Comparison of ENCODE assay signal across 8 mouse cellular contexts in the genomic region with DNA sequence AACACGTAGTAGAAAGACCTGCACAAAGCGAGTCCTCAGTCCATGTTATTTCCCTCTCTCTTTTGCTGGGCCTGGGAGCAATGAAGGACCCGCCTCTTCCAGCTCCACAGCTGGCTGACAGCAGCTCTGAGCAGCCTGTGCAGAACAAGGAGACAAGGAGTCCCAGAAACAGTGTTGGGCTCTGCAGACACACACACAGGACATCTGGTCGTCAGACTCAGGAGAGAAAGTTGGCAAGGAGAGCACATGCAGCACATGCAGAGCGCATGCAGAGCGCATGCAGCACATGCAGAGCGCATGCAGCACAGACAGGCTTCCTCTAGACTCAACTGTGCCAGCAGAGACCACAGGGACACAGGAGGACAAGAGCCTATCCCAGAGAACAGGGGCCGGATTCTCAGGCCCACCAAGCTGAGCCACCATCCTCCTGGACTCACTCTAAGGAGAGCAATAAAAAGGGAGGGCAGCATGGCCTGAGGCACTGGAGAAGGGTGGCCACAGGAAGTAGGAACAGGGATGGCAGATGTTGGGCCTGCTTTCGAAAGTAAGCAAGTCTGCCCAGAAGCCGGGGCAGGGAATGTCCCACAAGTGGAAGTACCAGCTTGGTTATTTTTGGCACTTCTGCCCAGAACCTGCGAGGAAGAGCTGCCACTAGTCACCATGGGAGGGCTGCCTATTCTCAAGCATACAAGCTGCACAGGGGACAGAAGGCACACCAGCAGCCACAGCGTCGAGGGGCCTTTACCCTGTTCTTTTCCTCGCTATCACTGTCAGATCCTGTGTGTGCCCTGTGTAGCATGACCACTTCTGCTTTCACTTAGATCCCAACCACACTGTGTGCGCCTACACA. TPM values are rescaled to one million over a fixed set of nuclear protein-coding genes. Genes with fewer than 3 reads are reported as not detected.
DNase-seq lines count a peak whose midpoint lies in the region; ATAC-seq and TF ChIP-seq lines count a peak whose summit lies in the region.

No protein-coding gene starts in this region.

- H3K27ac ChIP-seq in kidney, adult 2 months (ENCODE audit: insufficient read depth, low read depth, low read length) = no peak overlapping the region; the same call in 1 of the 2 replicates
- H3K27ac ChIP-seq in MEL (ENCODE audit: control insufficient read depth, low read depth, low read length) = no peak overlapping the region
- peak overlapping the region; percentile 64 for H3K27ac ChIP-seq in forebrain, embryonic 15.5 days (replicated peaks)
- H3K27ac ChIP-seq in intestine, embryonic 16.5 days (ENCODE audit: low read length) = peak overlapping the region; percentile 72

- H3K9ac ChIP-seq in MEL (ENCODE audit: control insufficient read depth, low read depth, low read length, poor library complexity, severe bottlenecking) = no peak overlapping the region
- H3K9ac ChIP-seq in forebrain, embryonic 15.5 days (replicated peaks) = no peak overlapping the region
- peak overlapping the region; percentile 36 for H3K9ac ChIP-seq in intestine, embryonic 16.5 days (ENCODE audit: low read depth, low read length)

- H3K9me3 ChIP-seq in MEL (replicated peaks; ENCODE audit: insufficient read depth, low read length) = no peaks in the 10 kb centered on the region
- H3K9me3 ChIP-seq in forebrain, embryonic 15.5 days = no peaks in the 10 kb centered on the region
- no peaks in the 10 kb centered on the region for H3K9me3 ChIP-seq in intestine, embryonic 16.5 days (ENCODE audit: control insufficient read depth, low read length)

- H3K79me2 ChIP-seq in MEL (ENCODE audit: control insufficient read depth, insufficient read depth, low read length, poor library complexity) = peaks cover 96% of the 10 kb centered on the region

- peaks cover 73% of the 10 kb centered on the region for H3K4me1 ChIP-seq in kidney, adult 2 months (ENCODE audit: control insufficient read depth, insufficient read depth, low read length)
- peaks cover 6 to 24% of the 10 kb centered on the region in 2 experiments for H3K4me1 ChIP-seq in MEL (ENCODE audit: control insufficient read depth in 1 of 2, insufficient read depth in 2 of 2, low read length in 2 of 2)
- H3K4me1 ChIP-seq in forebrain, embryonic 15.5 days = peaks cover 68% of the 10 kb centered on the region
- H3K4me1 ChIP-seq in intestine, embryonic 16.5 days (ENCODE audit: control insufficient read depth, insufficient read depth, low read length) = peaks cover 66% of the 10 kb centered on the region

- ATAC-seq in forebrain, embryonic 15.5 days (replicated peaks) = no peak
- ATAC-seq in intestine, embryonic 16.5 days = no peak
- peak; percentile 60 for ATAC-seq in monocyte, adult 5-6 weeks (replicated peaks; ENCODE audit: insufficient number of reproducible peaks, low FRiP score, low TSS enrichment, poor library complexity, severe bottlenecking)

- peak; percentile 45 for DNase-seq in kidney, adult 2 months
- DNase-seq in kidney, adult 8-10 months = no peak
- DNase-seq in MEL (ENCODE audit: low read depth, low spot score) = peak; percentile 61
- DNase-seq in adrenal gland, adult 18-20 months (ENCODE audit: low spot score in 2 of 2) = no peak
- DNase-seq in thymus, postnatal 10 days (ENCODE audit: low spot score in 2 of 2) = no peak

- TF ChIP-seq POLR2A in kidney, adult 2 months (IDR thresholded peaks at IDR 0.05; ENCODE audit: low read depth, low read length) = no peak
- no peak for TF ChIP-seq POLR2A in MEL (IDR thresholded peaks at IDR 0.05; ENCODE audit: control insufficient read depth in 1 of 2, insufficient read depth in 1 of 2, low read depth in 1 of 2, low read length in 2 of 2, poor library complexity in 1 of 2)

- no peak overlapping the region for H3K4me3 ChIP-seq in kidney, adult 2 months (ENCODE audit: insufficient read depth, low read depth, low read length)
- no peak overlapping the region for H3K4me3 ChIP-seq in MEL (ENCODE audit: control insufficient read depth in 1 of 2, insufficient read depth in 1 of 2, low read depth in 2 of 2, low read length in 2 of 2)
- H3K4me3 ChIP-seq in forebrain, embryonic 15.5 days = no peak overlapping the region
- H3K4me3 ChIP-seq in intestine, embryonic 16.5 days (ENCODE audit: low read length) = no peak overlapping the region

- H3K27me3 ChIP-seq in kidney, adult 2 months (replicated peaks; ENCODE audit: control insufficient read depth, insufficient read depth, low read length) = no peaks in the 10 kb centered on the region
- no peaks in the 10 kb centered on the region for H3K27me3 ChIP-seq in MEL (ENCODE audit: control insufficient read depth in 1 of 2, insufficient read depth in 2 of 2, low read length in 2 of 2)
- H3K27me3 ChIP-seq in forebrain, embryonic 15.5 days = no peaks in the 10 kb centered on the region
- no peaks in the 10 kb centered on the region for H3K27me3 ChIP-seq in intestine, embryonic 16.5 days (replicated peaks; ENCODE audit: control insufficient read depth, insufficient read depth, low read length)

- TF ChIP-seq EP300 in MEL (IDR thresholded peaks at IDR 0.05; ENCODE audit: low read depth in 1 of 2, low read length in 2 of 2) = peak in 1 of 2 experiments; percentile 17; a peak in 1 of 4 replicates

- no peak for TF ChIP-seq RAD21 in MEL (IDR thresholded peaks at IDR 0.05; ENCODE audit: low read depth, low read length)

- TF ChIP-seq CTCF in kidney, adult 2 months (conservative IDR thresholded peaks at IDR 0.05; ENCODE audit: insufficient read depth, insufficient read length, low read depth, low read length) = no peak
- TF ChIP-seq CTCF in MEL (IDR thresholded peaks at IDR 0.05 in 2 of 3, conservative IDR thresholded peaks at IDR 0.05 in 1 of 3; ENCODE audit: control insufficient read depth in 1 of 3, insufficient read depth in 1 of 3, low read depth in 2 of 3, low read length in 3 of 3, poor library complexity in 1 of 3, severe bottlenecking in 1 of 3) = no peak

- H3K36me3 ChIP-seq in kidney, adult 2 months (ENCODE audit: control insufficient read depth, insufficient read depth, low read length) = no peaks in the 10 kb centered on the region
- H3K36me3 ChIP-seq in MEL (ENCODE audit: control insufficient read depth in 1 of 2, insufficient read depth in 2 of 2, low read length in 2 of 2) = peaks cover 5 to 14% of the 10 kb centered on the region in 2 experiments
- H3K36me3 ChIP-seq in forebrain, embryonic 15.5 days = no peaks in the 10 kb centered on the region
- H3K36me3 ChIP-seq in intestine, embryonic 16.5 days (ENCODE audit: control insufficient read depth, insufficient read depth, low read length) = peaks cover 8% of the 10 kb centered on the region

- WGBS in kidney, adult 2 months = 51% methylated on average over 15 of the region's 15 CpGs
- WGBS in forebrain, embryonic 15.5 days = 65% methylated on average over 15 of the region's 15 CpGs
- WGBS in intestine, embryonic 16.5 days = 65% methylated on average over 15 of the region's 15 CpGs

- no peak overlapping the region for H3K4me2 ChIP-seq in forebrain, embryonic 15.5 days (replicated peaks)
- no peak overlapping the region for H3K4me2 ChIP-seq in intestine, embryonic 16.5 days (ENCODE audit: low read depth, low read length)

TF ChIP-seq in MEL, 35 proteins besides CTCF, POLR2A, EP300 and RAD21:
- TF ChIP-seq ELF1 (IDR thresholded peaks at IDR 0.05; ENCODE audit: low read depth, low read length) = no peak
- TF ChIP-seq BHLHE40 (IDR thresholded peaks at IDR 0.05; ENCODE audit: borderline replicate concordance, low read depth, low read length) = no peak
- peak; percentile 38; the same call in 1 of the 2 replicates for TF ChIP-seq MXI1 (IDR thresholded peaks at IDR 0.05; ENCODE audit: low read depth, low read length)
- no peak for TF ChIP-seq ZMIZ1 (IDR thresholded peaks at IDR 0.05; ENCODE audit: low read depth, low read length)
- no peak for TF ChIP-seq MEF2A (IDR thresholded peaks at IDR 0.05; ENCODE audit: extremely low read depth, insufficient replicate concordance, low read depth, low read length, poor library complexity, severe bottlenecking)
- TF ChIP-seq MAX (IDR thresholded peaks at IDR 0.05; ENCODE audit: low read length) = no peak
- no peak for TF ChIP-seq USF1 (IDR thresholded peaks at IDR 0.05; ENCODE audit: low read depth, low read length)
- TF ChIP-seq E2F4 (IDR thresholded peaks at IDR 0.05; ENCODE audit: borderline replicate concordance, low read depth, low read length) = no peak
- no peak for TF ChIP-seq NELFE (IDR thresholded peaks at IDR 0.05; ENCODE audit: low read depth, low read length)
- peak; percentile 25; the same call in 1 of the 2 replicates for TF ChIP-seq ETS1 (IDR thresholded peaks at IDR 0.05; ENCODE audit: low read depth, low read length)
- TF ChIP-seq ZNF384 (IDR thresholded peaks at IDR 0.05; ENCODE audit: low read depth, low read length) = no peak
- no peak for TF ChIP-seq MYB (IDR thresholded peaks at IDR 0.05; ENCODE audit: low read depth, low read length)
- no peak for TF ChIP-seq POLR2AphosphoS5 (IDR thresholded peaks at IDR 0.05; ENCODE audit: borderline replicate concordance, low read depth, low read length)
- TF ChIP-seq UBTF (IDR thresholded peaks at IDR 0.05; ENCODE audit: borderline replicate concordance, insufficient read depth, low read depth, low read length) = no peak
- no peak for TF ChIP-seq GATA1 (IDR thresholded peaks at IDR 0.05; ENCODE audit: low read depth, low read length)

RNA-seq across cellular contexts. Expression of gene Elmsan1, which starts 30.7 kb away (rescaled TPM):
- 6.7 and 7.4 TPM in 2 replicates for polyA plus RNA-seq in kidney, adult 2 months (2012; rRNA removed)
- total RNA-seq in MEL (2012; rRNA removed) = 7.7 TPM in 2 replicates
- 10 to 100 TPM in 1 of 2 experiments, not detected in 1; 25.3 TPM for polyA plus RNA-seq in MEL (2012; ENCODE audit: insufficient read depth in 1 of 2, insufficient read length in 2 of 2, low read depth in 1 of 2, low replicate concordance in 2 of 2, missing spikeins in 1 of 2)
- 4.3 and 5.0 TPM in 2 replicates for polyA plus RNA-seq in forebrain, embryonic 15.5 days (2015; fragmentation: Nextera tagmentation; extraction: Ambion mirVana)
- 6.3 and 6.7 TPM in 2 replicates for polyA plus RNA-seq in intestine, embryonic 16.5 days (2015; fragmentation: Nextera tagmentation; extraction: Ambion mirVana)
- total RNA-seq in monocyte, adult 5-6 weeks (2017) = 21.6 to 42.4 TPM (median 28.2 TPM) in 3 replicates
- total RNA-seq in adrenal gland, adult 18-20 months (2021) = 10 to 100 TPM; 17.5 to 20.6 TPM

RNA-seq across cellular contexts. Expression of gene Pnma1, which starts 39.7 kb away (rescaled TPM):
- 0.05 TPM in 1 of 2 replicates, not detected in the other for polyA plus RNA-seq in kidney, adult 2 months (2012; rRNA removed)
- total RNA-seq in MEL (2012; rRNA removed) = 0.10 and 0.31 TPM in 2 replicates
- polyA plus RNA-seq in MEL (2012; ENCODE audit: insufficient read depth in 1 of 2, insufficient read length in 2 of 2, low read depth in 1 of 2, low replicate concordance in 2 of 2, missing spikeins in 1 of 2) = under 1 TPM in 1 of 2 experiments, not detected in 1; 0.46 TPM
- polyA plus RNA-seq in forebrain, embryonic 15.5 days (2015; fragmentation: Nextera tagmentation; extraction: Ambion mirVana) = 6.0 and 6.5 TPM in 2 replicates
- 0.34 and 0.67 TPM in 2 replicates for polyA plus RNA-seq in intestine, embryonic 16.5 days (2015; fragmentation: Nextera tagmentation; extraction: Ambion mirVana)
- 0.78 to 3.5 TPM in 2 of 3 replicates, not detected in the other for total RNA-seq in monocyte, adult 5-6 weeks (2017)
- under 1 TPM; 0.26 to 0.36 TPM for total RNA-seq in adrenal gland, adult 18-20 months (2021)

Comparison
In these comparisons a context has a peak if more than half of its experiments do, and no peak if none do; other contexts are left out.
1. DNase-seq: peak in kidney, adult 2 months (single experiment) and MEL (single experiment); none in kidney, adult 8-10 months (0 of 2), adrenal gland, adult 18-20 months (0 of 2) and thymus, postnatal 10 days (0 of 2).
2. H3K27ac ChIP-seq: peak in forebrain, embryonic 15.5 days (single experiment) and intestine, embryonic 16.5 days (single experiment); none in kidney, adult 2 months (single experiment) and MEL (single experiment).